In the genomic region with DNA sequence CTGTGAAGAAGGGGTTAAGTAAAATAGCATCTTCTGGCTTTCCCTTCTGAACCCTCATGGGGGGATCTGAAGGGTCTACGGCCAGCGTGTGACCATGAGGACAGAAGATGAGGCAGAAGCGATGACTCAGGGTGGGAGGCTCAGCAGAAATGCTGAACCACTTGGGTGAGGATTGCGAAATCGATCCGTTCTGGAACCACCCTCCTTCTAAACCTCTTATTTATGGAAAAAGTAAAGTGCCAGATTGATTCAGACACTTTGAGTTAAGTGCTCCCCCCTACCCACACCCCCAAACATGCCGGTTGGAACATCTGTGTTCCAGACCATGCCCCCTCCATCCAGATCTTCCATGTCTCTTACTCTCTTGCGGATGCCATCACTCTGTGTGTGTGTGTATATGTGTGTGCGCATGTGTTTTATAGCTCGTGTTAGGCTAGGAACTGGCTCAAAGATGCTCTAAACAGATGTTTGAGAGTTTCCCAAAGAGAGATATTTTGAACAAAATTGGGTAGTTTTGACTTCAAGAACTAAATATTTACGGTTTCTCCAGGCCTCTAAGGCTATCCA, we compare ENCODE assay signal across 15 mouse cellular contexts.
"Had no signal": no experiment of that assay in that cellular context is flagged by ENCODE, and none has a peak within 500 bp of the region (broad histone marks: within the 10 kb centered on the region; RNA-seq: fewer than 3 reads in every experiment).

No protein-coding gene starts in this region.

- H3K4me3 ChIP-seq: limb, embryonic 13.5 days; liver, embryonic 12.5 days; midbrain, embryonic 12.5 days had no signal

- H3K4me1 ChIP-seq: midbrain, embryonic 12.5 days had no signal

- H3K36me3 ChIP-seq: limb, embryonic 13.5 days; liver, embryonic 12.5 days; midbrain, embryonic 12.5 days had no signal

- H3K27me3 ChIP-seq: limb, embryonic 13.5 days; liver, embryonic 12.5 days; midbrain, embryonic 12.5 days had no signal

- H3K27ac ChIP-seq: kidney, postnatal 0 days; liver, embryonic 12.5 days; midbrain, embryonic 12.5 days had no signal

- H3K4me2 ChIP-seq: limb, embryonic 13.5 days; liver, embryonic 12.5 days; lung, embryonic 14.5 days; midbrain, embryonic 12.5 days had no signal

- H3K9ac ChIP-seq: limb, embryonic 13.5 days; liver, embryonic 12.5 days; lung, embryonic 14.5 days; midbrain, embryonic 12.5 days had no signal

- DNase-seq: kidney, adult 8-10 months; kidney, postnatal 36 days; layer of hippocampus, adult 9-11 months; layer of hippocampus, postnatal 36 days; lung, embryonic 14.5 days; lung, postnatal 14 days; right cerebral cortex, adult 18-20 months; right cerebral cortex, postnatal 25 days; thymus, adult 2 months; thymus, postnatal 25 days had no signal

- ATAC-seq: liver, embryonic 12.5 days; midbrain, embryonic 16.5 days had no signal

- H3K9me3 ChIP-seq: limb, embryonic 13.5 days; liver, embryonic 12.5 days; midbrain, embryonic 12.5 days had no signal
